12 mouse cellular contexts compared by ENCODE assay signal in the genomic region with DNA sequence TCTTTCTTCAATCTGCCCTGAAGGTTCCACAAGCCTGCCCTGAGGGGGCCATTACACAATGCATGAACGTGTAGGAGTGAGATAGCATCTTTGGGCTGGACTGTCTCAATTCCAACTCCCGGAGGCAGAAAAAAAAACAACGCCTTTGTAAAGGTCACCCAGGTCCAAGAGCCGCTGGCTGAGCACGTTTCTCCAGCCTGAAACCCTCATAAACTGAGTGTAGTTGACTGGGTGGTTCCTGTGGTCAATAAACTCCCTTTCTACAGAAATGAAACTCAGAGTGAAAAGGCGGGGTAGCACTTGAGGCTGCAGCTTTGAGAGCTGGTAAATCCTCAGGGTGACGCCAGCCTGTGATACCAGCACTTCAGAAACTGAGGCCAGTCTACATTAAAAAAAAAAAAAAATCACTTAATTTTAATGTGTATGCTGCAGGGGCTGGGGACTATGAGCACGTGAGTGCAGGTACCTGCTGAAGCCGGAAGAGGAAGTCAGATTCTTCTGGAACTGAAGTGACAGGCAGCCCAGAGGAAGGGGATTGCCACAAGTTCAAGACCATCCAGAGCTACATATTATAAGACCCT. TPM values are rescaled to one million over a fixed set of nuclear protein-coding genes. Genes with fewer than 3 reads are reported as not detected.
A peak's percentile ranks its signal among the peaks of the same experiment; 100 is the strongest.
DNase-seq lines count a peak whose midpoint lies in the region; ATAC-seq and TF ChIP-seq lines count a peak whose summit lies in the region.
"Had no signal": no experiment of that assay in that cellular context is flagged by ENCODE, and none has a peak within 500 bp of the region (broad histone marks: within the 10 kb centered on the region; RNA-seq: fewer than 3 reads in every experiment).

No protein-coding gene starts in this region.

- H3K36me3 ChIP-seq in spleen, adult 2 months (ENCODE audit: control insufficient read depth, insufficient read depth, low read length): no peaks in the 10 kb centered on the region
- H3K36me3 ChIP-seq in midbrain, embryonic 10.5 days: no peaks in the 10 kb centered on the region
- H3K36me3 ChIP-seq: forebrain, embryonic 12.5 days; neural tube, embryonic 12.5 days had no signal

- no peak for TF ChIP-seq CTCF in gastrocnemius, adult 2 months (IDR thresholded peaks at IDR 0.05)
- no peak for TF ChIP-seq CTCF in spleen, adult 2 months (IDR thresholded peaks at IDR 0.05; ENCODE audit: extremely low read depth, insufficient read depth, insufficient read length, insufficient replicate concordance)

- no peaks in the 10 kb centered on the region for H3K9me3 ChIP-seq in midbrain, embryonic 10.5 days (replicated peaks)
- H3K9me3 ChIP-seq: forebrain, embryonic 12.5 days; neural tube, embryonic 12.5 days had no signal

- no peaks in the 10 kb centered on the region for H3K27me3 ChIP-seq in spleen, adult 2 months (ENCODE audit: control insufficient read depth, insufficient read depth, low read length)
- peaks cover 37% of the 10 kb centered on the region for H3K27me3 ChIP-seq in midbrain, embryonic 10.5 days (ENCODE audit: low read depth, poor library complexity, severe bottlenecking)
- H3K27me3 ChIP-seq: neural tube, embryonic 12.5 days had no signal

- WGBS in spleen, adult 2 months: 9% methylated on average over 9 of the region's 9 CpGs
- 66% methylated on average over 9 of the region's 9 CpGs for WGBS in midbrain, embryonic 10.5 days

- ATAC-seq in granulocyte monocyte progenitor cell, adult 5-6 weeks (replicated peaks; ENCODE audit: poor library complexity, severe bottlenecking): peak; percentile 45

- H3K27ac ChIP-seq in gastrocnemius, adult 2 months: peak overlapping the region; percentile 17; the same call in 1 of the 2 replicates
- H3K27ac ChIP-seq in spleen, adult 2 months (ENCODE audit: insufficient read depth, low read length): peak overlapping the region; percentile 80
- H3K27ac ChIP-seq in midbrain, embryonic 10.5 days (replicated peaks): no peak overlapping the region
- H3K27ac ChIP-seq: forebrain, embryonic 12.5 days; neural tube, embryonic 12.5 days had no signal

- intact Hi-C loops in gastrocnemius, adult 2 months (cut with DNase I): no loop called here

- no peak for TF ChIP-seq POLR2A in spleen, adult 2 months (IDR thresholded peaks at IDR 0.05; ENCODE audit: low read depth, low read length)

- H3K4me3 ChIP-seq in gastrocnemius, adult 2 months: no peak overlapping the region
- H3K4me3 ChIP-seq in spleen, adult 2 months (ENCODE audit: extremely low read depth, insufficient read depth, insufficient read length): no peak overlapping the region
- H3K4me3 ChIP-seq in midbrain, embryonic 10.5 days: no peak overlapping the region
- H3K4me3 ChIP-seq: forebrain, embryonic 12.5 days; neural tube, embryonic 12.5 days had no signal

- peaks cover 24% of the 10 kb centered on the region; the same call in 1 of the 2 replicates for H3K4me1 ChIP-seq in spleen, adult 2 months (ENCODE audit: control insufficient read depth, insufficient read depth, insufficient read length)
- H3K4me1 ChIP-seq in midbrain, embryonic 10.5 days: peaks cover 44% of the 10 kb centered on the region

- no peak for DNase-seq in gastrocnemius, adult 2 months
- DNase-seq in gastrocnemius, adult 18-20 months (ENCODE audit: low spot score): no peak
- no peak for DNase-seq in spleen, adult 2 months (ENCODE audit: low read depth in 1 of 2, low spot score in 2 of 2)
- no peak for DNase-seq in spleen, postnatal 14 days (ENCODE audit: low spot score in 2 of 2)
- peak; percentile 57 for DNase-seq in naive thymus-derived CD4-positive, alpha-beta T cell, adult 2 months (ENCODE audit: low read depth)
- no peak for DNase-seq in midbrain, embryonic 10.5 days (ENCODE audit: low spot score)
- DNase-seq in ovary, adult 18-20 months (ENCODE audit: low spot score): no peak
- DNase-seq: adrenal gland, adult 2 months; kidney, adult 18-20 months had no signal

RNA-seq across cellular contexts. Expression of a gene that starts 2.5 kb away (rescaled TPM):
- 10 to 100 TPM in 1 of 2 experiments, 1 to 10 TPM in 1; 7.8 to 10.6 TPM for total RNA-seq in gastrocnemius, adult 2 months (2021)
- 1 to 10 TPM; 6.9 to 7.9 TPM for total RNA-seq in gastrocnemius, adult 18-20 months (2021)
- polyA plus RNA-seq in spleen, adult 2 months (2012; rRNA removed): 20.5 and 22.6 TPM in 2 replicates
- total RNA-seq in granulocyte monocyte progenitor cell, adult 5-6 weeks (2014; fragmentation: Nextera tagmentation): 12.3 and 19.3 TPM in 2 replicates
- 5.0 and 13.1 TPM in 2 replicates for total RNA-seq in granulocyte monocyte progenitor cell, adult 5-6 weeks (2017)
- 9.1 and 9.9 TPM in 2 replicates for polyA plus RNA-seq in midbrain, embryonic 10.5 days (2016; fragmentation: Nextera tagmentation; extraction: Ambion mirVana)
